Mouse (Mus musculus) right cerebral cortex, postnatal 10 days (tissue): ENCODE results near the gene Gpr146.

Source experiments
- DNase-seq, 2 experiments: peaks; one replicate each; pipeline ENCODE4 v3.0.0; 2021; ENCODE audit warnings: low spot score in 2 of 2

The Gpr146 gene

DNA sequence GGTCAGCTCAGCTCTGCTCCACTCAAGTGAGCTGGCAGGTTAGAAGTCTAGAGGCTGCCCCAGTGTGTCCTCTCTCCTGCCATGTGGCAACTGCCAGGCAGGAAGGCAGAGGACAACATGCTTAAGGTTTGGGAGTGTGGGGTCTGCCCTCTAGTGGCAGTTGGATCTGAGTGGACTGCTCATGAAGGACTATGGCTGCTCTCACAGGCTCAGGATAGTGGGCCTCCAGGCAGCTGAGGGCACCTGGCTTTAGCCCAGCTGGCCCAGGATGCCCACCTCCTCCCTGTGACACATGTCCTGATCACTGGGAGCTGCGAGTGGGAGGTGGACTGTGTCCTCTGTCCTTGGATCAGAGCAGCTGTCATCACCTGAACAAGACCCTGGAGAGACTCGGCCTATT is 18.8 kb upstream of the Gpr146 start:
- DNase-seq: no peak

DNA sequence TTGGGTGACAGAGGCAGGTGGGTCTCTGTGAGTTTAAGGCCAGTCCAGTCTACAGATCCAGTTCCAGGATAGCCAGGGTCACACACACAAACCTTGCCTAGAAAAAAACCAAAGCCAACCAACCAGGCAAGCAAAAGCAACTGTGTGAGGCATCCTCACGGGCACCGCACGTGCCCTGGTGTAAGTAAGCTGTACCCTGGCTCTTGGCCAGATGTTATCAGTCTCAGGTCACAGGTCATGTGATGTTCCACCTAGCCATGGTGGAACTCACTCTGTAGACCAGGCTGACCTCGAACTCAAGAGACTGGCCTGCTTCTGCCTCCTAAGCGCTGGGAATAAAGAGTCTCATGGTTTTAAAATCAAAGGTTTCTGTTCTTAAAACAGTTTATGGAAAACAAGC is 18.3 kb upstream of the Gpr146 start:
- no peak for DNase-seq

DNA sequence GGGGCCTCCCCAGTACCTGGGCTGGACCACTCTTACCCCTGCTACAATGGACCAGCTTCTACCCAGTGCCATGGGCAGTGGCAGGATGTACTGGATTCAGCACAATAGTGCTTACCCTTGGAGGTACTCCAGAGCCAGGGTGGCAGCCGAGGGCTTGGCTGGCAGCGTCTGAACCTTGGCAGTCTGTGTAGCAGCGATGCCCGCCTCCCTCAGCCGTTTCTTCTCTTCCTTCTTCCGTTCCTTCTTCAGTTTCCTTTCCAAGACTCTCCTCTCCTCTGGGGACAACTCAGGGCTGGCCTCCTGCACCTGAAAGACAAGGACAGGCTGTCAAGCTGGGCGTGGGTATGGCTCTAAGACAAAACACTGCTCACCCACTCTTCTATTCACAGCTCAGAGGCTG is 13.6 kb upstream of the Gpr146 start:
- peak; percentile 70 to 71 for DNase-seq

DNA sequence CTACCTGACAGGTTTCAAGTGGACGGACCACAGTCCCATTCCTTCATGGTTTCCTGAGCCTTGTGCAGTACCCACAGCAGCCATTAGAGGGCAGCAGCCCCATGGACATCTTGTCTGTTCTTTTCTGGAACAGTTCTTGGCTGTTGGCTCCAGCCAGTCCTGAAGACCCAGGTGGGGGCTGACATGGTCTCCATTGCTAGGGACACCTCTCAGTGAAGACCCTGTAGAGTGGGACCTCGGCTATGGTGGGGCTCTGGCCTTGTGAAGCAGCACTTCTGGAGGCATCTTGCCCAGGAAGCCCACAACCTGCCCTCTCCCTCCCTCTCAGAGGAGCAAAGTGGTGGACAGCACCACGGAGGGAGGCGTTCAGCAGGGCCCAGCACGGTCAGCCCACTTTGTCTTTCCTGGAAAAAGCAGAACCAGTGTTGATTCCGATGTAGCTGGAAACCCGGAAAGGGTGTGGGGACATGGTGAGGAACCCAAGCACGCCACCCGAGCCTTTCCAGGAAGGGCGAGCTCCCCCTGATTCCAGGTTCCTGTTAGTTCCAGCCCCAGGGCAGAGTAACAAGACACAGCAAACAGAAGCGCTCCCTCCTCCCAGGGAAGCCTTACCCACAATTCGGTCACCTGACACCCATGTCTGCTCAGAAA is 13.1 kb upstream of the Gpr146 start:
- peak; percentile 91 to 93 for DNase-seq

- peak; percentile 70 to 81 for DNase-seq
Observed at GRCm38 (mm10) chr5:139364911-139365571, 12.5 kb upstream of the Gpr146 start.

DNA sequence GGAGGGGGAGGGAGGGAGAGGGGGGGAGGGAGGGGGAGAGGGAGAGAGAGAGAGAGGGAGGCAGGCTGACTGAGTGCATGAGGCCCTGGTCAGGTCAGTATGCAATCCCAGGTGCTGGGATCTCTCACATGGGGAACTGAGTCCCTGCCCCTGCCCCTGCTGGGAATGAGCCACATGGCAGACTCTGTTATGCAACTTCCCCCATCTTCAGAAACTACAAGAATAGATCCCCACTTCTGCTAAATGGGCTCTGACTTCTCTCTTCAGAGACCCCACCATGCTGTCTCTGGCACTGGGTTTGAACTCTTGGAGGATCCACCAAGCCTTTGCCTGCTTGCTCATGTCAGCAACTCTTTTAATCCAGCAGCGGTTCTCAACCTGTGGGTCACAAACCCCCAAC is 11.7 kb upstream of the Gpr146 start:
- DNase-seq: peak in 1 of 2 experiments; percentile 56

- DNase-seq: no peak
Observed at GRCm38 (mm10) chr5:139366484-139366883, 11.0 kb upstream of the Gpr146 start.

- DNase-seq: no peak
Observed at GRCm38 (mm10) chr5:139367884-139368458, 9.5 kb upstream of the Gpr146 start.

DNA sequence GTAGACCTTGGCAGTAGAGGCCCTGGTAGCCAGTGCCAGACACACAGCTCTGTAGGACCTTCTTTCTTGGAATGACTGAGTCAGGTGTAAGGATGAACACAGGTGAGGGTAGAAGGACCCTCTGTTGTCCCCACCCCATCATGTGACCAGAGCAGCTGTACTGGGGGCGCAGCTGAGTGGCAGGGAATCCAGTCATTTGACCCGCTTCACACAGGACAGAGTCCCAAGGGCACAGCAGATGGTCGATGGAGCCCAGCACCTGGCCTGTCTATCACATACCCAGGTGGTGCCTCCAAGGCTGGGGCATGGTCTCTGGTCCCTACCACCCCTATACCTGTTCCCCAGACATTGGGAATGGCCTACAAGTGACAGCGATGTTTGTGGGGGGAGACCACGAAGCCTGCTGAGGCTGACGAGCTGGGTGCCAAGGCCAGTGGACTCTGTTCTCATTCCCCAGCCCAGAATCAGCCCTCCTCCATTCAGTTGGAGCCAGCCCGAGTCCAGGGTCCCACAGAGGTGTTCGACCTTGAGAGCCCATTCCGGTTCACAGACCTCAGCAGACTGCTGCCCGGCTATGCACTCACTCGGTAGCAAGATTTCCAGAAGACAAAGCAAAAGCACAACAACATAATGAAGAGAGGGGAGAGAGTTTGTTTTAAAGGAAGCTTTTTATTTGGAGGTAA is 8.7 kb upstream of the Gpr146 start:
- no peak for DNase-seq

DNA sequence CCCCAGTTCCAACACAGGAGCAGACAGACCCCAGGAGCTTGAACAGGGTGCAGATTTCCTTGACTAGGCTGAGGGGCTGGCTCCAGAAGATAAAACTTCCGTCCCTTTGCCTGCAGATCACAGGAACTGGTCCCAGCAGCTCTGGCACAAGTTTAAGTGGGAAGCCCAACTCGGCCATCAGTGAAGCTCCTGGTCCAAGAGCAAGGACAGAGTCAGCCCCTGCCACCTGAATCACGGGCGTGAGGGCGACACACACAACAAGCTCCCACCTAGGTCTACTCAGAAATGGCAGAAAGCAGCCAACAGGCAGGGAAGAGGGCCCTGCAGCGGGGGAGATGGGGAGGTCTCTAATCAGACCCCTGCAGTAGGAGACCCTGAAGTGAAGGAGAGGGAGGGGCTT is 7.2 kb upstream of the Gpr146 start:
- DNase-seq: no peak

GRCm38 (mm10) chr5:139371118-139371517 is 6.4 kb upstream of the Gpr146 start:
- no peak for DNase-seq

DNA sequence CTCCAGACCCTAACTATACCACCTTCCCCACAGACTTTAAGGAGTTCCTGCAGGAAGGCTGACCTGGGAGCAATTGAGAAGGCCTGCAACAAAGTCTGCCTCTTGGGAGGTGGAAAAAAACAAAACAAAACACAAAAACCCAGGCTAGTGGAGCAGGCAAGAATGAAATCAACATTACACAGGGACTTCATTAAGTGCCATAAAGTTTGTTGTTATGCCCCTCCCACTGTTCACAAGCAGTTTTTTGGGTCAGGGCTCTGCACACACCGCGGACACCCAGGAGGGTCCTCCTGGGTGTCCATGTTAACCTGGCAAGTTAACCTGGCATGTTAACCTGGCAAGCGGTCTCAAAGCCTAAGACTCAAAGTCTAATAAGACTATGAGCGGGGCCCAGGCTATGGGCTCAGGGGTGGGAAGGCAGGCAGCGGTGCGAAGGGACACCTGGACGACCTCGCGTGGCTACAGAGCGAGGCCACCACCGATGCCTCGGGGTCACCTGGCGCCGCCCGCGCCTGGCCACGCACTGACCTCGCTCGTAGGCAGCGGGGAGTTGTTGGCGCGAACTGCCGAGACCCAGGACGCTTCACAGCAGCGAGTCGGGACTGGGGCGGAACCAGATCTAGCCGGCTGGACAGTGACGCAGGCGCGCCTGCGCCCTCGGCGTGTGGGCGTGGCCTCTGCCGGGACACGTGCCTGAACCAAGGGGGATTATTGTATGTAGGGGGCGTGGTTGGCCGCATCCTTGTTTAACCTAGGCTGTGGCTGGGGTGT is 5.7 kb upstream of the Gpr146 start:
- DNase-seq: peak; percentile 92 to 93

DNA sequence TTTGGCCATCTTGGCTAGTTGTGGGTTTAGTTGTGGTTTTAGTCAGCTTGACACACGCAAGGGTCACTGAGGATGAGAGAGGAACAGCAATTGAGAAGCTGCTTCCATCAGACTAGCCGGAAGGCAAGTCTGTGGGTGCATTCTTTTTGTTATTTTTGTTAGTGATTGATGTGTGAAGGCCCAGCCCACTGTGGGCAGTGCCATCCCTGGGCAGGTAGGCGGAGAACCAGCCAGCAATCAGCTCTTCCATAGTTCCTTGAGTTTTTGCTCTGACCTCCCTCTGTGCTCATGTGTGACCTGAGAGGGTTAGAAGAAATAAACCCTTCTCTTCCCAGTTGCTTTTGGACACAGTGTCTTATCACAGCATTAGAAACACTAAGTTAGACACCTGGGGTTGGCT is 4.4 kb upstream of the Gpr146 start:
- DNase-seq: no peak

- DNase-seq: no peak
Observed at GRCm38 (mm10) chr5:139373889-139374444, 3.5 kb upstream of the Gpr146 start.

DNA sequence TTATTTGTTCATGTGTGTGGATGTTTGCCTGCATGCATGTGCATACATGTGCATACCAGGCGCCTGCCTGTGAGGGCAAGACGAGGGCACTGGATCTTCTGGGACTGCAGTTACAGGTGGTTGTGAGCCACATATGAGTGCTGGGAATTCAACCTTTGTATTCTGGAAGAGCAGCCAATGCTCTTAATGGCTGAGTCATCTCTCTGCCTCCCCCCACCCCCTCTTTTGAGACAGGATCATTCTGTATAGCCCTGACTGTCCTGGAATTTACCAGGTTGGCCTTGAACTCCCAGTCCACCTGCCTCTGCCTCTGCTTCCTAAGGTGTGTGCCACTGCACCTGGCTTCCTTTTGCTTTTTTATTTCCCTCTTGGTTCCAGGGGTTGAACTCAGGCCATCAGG is 2.7 kb upstream of the Gpr146 start:
- no peak for DNase-seq

- no peak for DNase-seq
Observed at GRCm38 (mm10) chr5:139378271-139378556, 717 bp downstream of the Gpr146 start.

DNA sequence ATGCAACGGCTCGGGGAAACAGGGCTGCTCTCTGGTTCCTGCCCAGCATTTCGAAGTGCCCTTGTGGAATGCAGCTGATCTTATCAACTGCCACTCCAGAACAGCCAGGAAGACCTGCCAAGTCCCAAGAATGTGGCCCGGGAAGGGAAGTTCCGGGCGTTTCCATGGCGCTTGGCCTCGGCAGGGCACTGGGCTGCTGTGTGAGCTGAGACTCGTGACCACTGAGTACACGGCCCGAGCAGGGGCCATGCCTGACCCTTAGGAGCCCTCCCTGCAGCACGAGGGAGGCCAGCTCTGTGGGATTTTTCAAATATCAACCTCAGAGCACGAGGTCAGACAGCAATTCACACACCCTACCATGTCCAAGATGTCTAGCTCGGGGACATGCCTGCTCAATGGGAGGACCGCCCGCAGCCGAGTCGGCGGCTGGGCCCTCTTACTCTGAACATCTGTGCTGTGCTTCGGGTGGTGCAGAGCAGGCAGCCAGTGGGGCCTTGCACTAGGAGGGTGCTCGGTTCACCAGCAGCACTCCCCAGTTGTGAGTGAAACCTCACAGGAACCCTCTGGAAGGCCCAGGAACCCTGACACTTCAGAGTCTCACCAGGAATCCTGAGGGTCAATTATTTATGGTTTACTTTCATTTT is 1.6 kb downstream of the Gpr146 start:
- DNase-seq: peak; percentile 66 to 70

- DNase-seq: no peak
Observed at GRCm38 (mm10) chr5:139379771-139380384, 2.4 kb downstream of the Gpr146 start.

DNA sequence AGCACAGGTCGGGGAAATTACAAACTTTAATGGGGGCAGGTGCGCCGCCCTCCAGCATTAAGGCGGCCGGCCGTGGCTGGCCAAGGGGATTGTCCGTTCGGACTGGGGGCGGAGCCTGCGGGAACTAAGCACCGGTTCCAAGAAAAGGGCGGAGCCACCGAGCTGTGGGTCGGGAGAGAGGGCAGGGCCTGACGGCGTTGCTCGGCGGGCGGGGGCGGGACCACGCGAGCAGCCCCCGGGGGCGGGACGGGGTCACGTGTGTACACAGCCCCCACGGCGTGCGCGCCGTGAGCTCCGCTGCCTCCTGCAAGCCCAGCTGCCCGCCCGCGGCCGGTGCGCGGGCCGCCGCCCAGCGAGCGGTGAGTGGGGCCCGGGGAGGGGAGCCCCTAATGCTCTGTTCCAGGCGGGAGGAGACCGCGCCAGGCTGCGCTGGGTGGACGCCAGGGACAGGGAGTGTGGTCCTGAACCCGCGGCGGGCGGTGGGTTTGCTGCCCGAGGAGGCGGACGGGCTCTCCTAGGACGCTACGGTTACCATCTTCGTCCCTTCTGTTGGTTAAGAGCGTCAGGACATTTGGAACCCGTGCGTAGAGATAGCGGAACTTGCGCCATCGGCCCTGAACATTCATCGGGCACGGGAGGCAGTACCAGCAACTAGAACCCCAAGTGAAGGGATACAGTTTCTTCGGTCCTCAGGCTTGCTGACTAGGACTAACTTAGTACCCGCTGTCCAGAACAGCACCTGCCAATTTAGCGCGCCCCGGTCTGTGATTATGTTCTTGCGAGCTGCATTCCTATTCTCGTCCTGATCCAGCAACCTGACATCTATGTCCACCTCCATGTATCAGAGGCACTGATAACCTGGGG is 3.1 kb downstream of the Gpr146 start:
- DNase-seq: peak; percentile 92 to 93
